Mouse (Mus musculus): ENCODE measurements around the gene Lrrtm1. TPM values are rescaled to one million over a fixed set of nuclear protein-coding genes. Genes with fewer than 3 reads are reported as not detected.

Gene Lrrtm1
- not detected for polyA plus RNA-seq (2012; fragmentation: generic; extraction: Trizol)

- no peaks in the 10 kb centered on the region for H3K79me2 ChIP-seq (ENCODE audit: control insufficient read depth, insufficient read depth)
- H3K27me3 ChIP-seq (ENCODE audit: control insufficient read depth, insufficient read depth, insufficient read length), result no peaks in the 10 kb centered on the region
- no peak within 1 kb of the TSS for H3K4me3 ChIP-seq
- TF ChIP-seq MAX (IDR thresholded peaks at IDR 0.05; ENCODE audit: low read depth) (no peak), MYOG (IDR thresholded peaks at IDR 0.05; ENCODE audit: control insufficient read depth in 1 of 3, insufficient read depth in 1 of 3, insufficient read length in 2 of 3, low read depth in 2 of 3) (no peak), TCF3 (IDR thresholded peaks at IDR 0.05; ENCODE audit: insufficient read length, low read depth) (no peak), MYOD1 (IDR thresholded peaks at IDR 0.05; ENCODE audit: control insufficient read depth in 1 of 3, insufficient read length in 2 of 3, low read depth in 2 of 3) (no peak), SRF (IDR thresholded peaks at IDR 0.05; ENCODE audit: control insufficient read depth, insufficient read length, low read depth) (no peak), CEBPB (IDR thresholded peaks at IDR 0.05; ENCODE audit: insufficient read depth, poor library complexity, severe bottlenecking) (no peak), USF1 (IDR thresholded peaks at IDR 0.05; ENCODE audit: low read depth) (no peak), TCF12 (IDR thresholded peaks at IDR 0.05; ENCODE audit: insufficient read depth, poor library complexity, severe bottlenecking) (no peak), REST (IDR thresholded peaks at IDR 0.05; ENCODE audit: insufficient read depth, insufficient read length) (no peak)
- H3K4me2 ChIP-seq (ENCODE audit: low read depth), result no peak within 1 kb of the TSS
- H3K36me3 ChIP-seq (ENCODE audit: control insufficient read depth, insufficient read depth), result no peaks in the 10 kb centered on the region
- H3ac ChIP-seq (ENCODE audit: control insufficient read depth, insufficient read length), result no peak within 1 kb of the TSS
These were observed at the start of gene Lrrtm1 for GRCm38 (mm10) chr6:77242601-77243406. TSS of gene Lrrtm1 (plus strand) at chr6:77242689.

- no peak overlapping the region for H3K4me2 ChIP-seq (ENCODE audit: low read depth)
- H3K79me2 ChIP-seq (ENCODE audit: control insufficient read depth, insufficient read depth), result no peaks in the 10 kb centered on the region
- H3K36me3 ChIP-seq (ENCODE audit: control insufficient read depth, insufficient read depth), result no peaks in the 10 kb centered on the region
- H3K27me3 ChIP-seq (ENCODE audit: control insufficient read depth, insufficient read depth, insufficient read length), result no peaks in the 10 kb centered on the region
- no peak overlapping the region for H3K4me3 ChIP-seq
- H3ac ChIP-seq (ENCODE audit: control insufficient read depth, insufficient read length), result no peak overlapping the region
- TF ChIP-seq MAX (IDR thresholded peaks at IDR 0.05; ENCODE audit: low read depth) (no peak), TCF12 (IDR thresholded peaks at IDR 0.05; ENCODE audit: insufficient read depth, poor library complexity, severe bottlenecking) (no peak), CEBPB (IDR thresholded peaks at IDR 0.05; ENCODE audit: insufficient read depth, poor library complexity, severe bottlenecking) (no peak), POLR2A (IDR thresholded peaks at IDR 0.05; ENCODE audit: insufficient read length, low read depth) (no peak), MYOD1 (IDR thresholded peaks at IDR 0.05; ENCODE audit: control insufficient read depth in 1 of 3, insufficient read length in 2 of 3, low read depth in 2 of 3) (no peak)
These were observed 45.8 kb upstream of the Lrrtm1 start for GRCm38 (mm10) chr6:77196650-77197049.

- Histone ChIP-seq H3K27me3 (ENCODE audit: control insufficient read depth, insufficient read depth, insufficient read length) (no peaks in the 10 kb centered on the region), H3ac (ENCODE audit: control insufficient read depth, insufficient read length) (no peak overlapping the region), H3K36me3 (ENCODE audit: control insufficient read depth, insufficient read depth) (no peaks in the 10 kb centered on the region), H3K4me2 (ENCODE audit: low read depth) (no peak overlapping the region), H3K79me2 (ENCODE audit: control insufficient read depth, insufficient read depth) (no peaks in the 10 kb centered on the region), H3K4me3 (no peak overlapping the region)
- no peak for TF ChIP-seq E2F4 (IDR thresholded peaks at IDR 0.05; ENCODE audit: insufficient read depth)
- no peak for TF ChIP-seq MYOD1 (IDR thresholded peaks at IDR 0.05; ENCODE audit: control insufficient read depth in 1 of 3, insufficient read length in 2 of 3, low read depth in 2 of 3)
- no peak for TF ChIP-seq POLR2A (IDR thresholded peaks at IDR 0.05; ENCODE audit: insufficient read length, low read depth)
These were observed 43.1 kb upstream of the Lrrtm1 start for GRCm38 (mm10) chr6:77199375-77199774.

GRCm38 (mm10) chr6:77209183-77209582 lies 33.3 kb upstream of the Lrrtm1 start:
- H3K4me2 ChIP-seq (ENCODE audit: low read depth), result no peak overlapping the region
- H3K4me3 ChIP-seq, result no peak overlapping the region
- TF ChIP-seq TCF3 (IDR thresholded peaks at IDR 0.05; ENCODE audit: insufficient read length, low read depth), result no peak
- TF ChIP-seq MYOD1 (IDR thresholded peaks at IDR 0.05; ENCODE audit: control insufficient read depth in 1 of 3, insufficient read length in 2 of 3, low read depth in 2 of 3), result no peak
- no peak for TF ChIP-seq MAX (IDR thresholded peaks at IDR 0.05; ENCODE audit: low read depth)
- H3K79me2 ChIP-seq (ENCODE audit: control insufficient read depth, insufficient read depth), result no peaks in the 10 kb centered on the region
- no peak overlapping the region for H3ac ChIP-seq (ENCODE audit: control insufficient read depth, insufficient read length)
- H3K36me3 ChIP-seq (ENCODE audit: control insufficient read depth, insufficient read depth), result no peaks in the 10 kb centered on the region
- H3K27me3 ChIP-seq (ENCODE audit: control insufficient read depth, insufficient read depth, insufficient read length), result no peaks in the 10 kb centered on the region

GRCm38 (mm10) chr6:77209929-77210328 lies 32.6 kb upstream of the Lrrtm1 start:
- H3K4me2 ChIP-seq (ENCODE audit: low read depth), result no peak overlapping the region

More at GRCm38 (mm10) chr6:77209929-77210328, 32.6 kb upstream of the Lrrtm1 start:
- Histone ChIP-seq H3K36me3 (ENCODE audit: control insufficient read depth, insufficient read depth) (no peaks in the 10 kb centered on the region), H3K79me2 (ENCODE audit: control insufficient read depth, insufficient read depth) (no peaks in the 10 kb centered on the region), H3K27me3 (ENCODE audit: control insufficient read depth, insufficient read depth, insufficient read length) (no peaks in the 10 kb centered on the region), H3ac (ENCODE audit: control insufficient read depth, insufficient read length) (no peak overlapping the region), H3K4me3 (no peak overlapping the region)
- TF ChIP-seq REST (IDR thresholded peaks at IDR 0.05; ENCODE audit: insufficient read depth, insufficient read length), result no peak
- TF ChIP-seq POLR2A (IDR thresholded peaks at IDR 0.05; ENCODE audit: insufficient read length, low read depth), result no peak
- no peak for TF ChIP-seq MYOD1 (IDR thresholded peaks at IDR 0.05; ENCODE audit: control insufficient read depth in 1 of 3, insufficient read length in 2 of 3, low read depth in 2 of 3)
- no peak for TF ChIP-seq USF1 (IDR thresholded peaks at IDR 0.05; ENCODE audit: low read depth)
- TF ChIP-seq CEBPB (IDR thresholded peaks at IDR 0.05; ENCODE audit: insufficient read depth, poor library complexity, severe bottlenecking), result no peak
- no peak for TF ChIP-seq POLR2AphosphoS2 (IDR thresholded peaks at IDR 0.05; ENCODE audit: insufficient read length, low read depth)
- TF ChIP-seq TCF12 (IDR thresholded peaks at IDR 0.05; ENCODE audit: insufficient read depth, poor library complexity, severe bottlenecking), result no peak
- no peak for TF ChIP-seq E2F4 (IDR thresholded peaks at IDR 0.05; ENCODE audit: insufficient read depth)
- TF ChIP-seq TCF3 (IDR thresholded peaks at IDR 0.05; ENCODE audit: insufficient read length, low read depth), result no peak
- no peak for TF ChIP-seq MAX (IDR thresholded peaks at IDR 0.05; ENCODE audit: low read depth)
- no peak for TF ChIP-seq MYOG (IDR thresholded peaks at IDR 0.05; ENCODE audit: control insufficient read depth in 1 of 3, insufficient read depth in 1 of 3, insufficient read length in 2 of 3, low read depth in 2 of 3)
- TF ChIP-seq SRF (IDR thresholded peaks at IDR 0.05; ENCODE audit: control insufficient read depth, insufficient read length, low read depth), result no peak
